ENCODE assay signal across 28 mouse cellular contexts in the genomic region with DNA sequence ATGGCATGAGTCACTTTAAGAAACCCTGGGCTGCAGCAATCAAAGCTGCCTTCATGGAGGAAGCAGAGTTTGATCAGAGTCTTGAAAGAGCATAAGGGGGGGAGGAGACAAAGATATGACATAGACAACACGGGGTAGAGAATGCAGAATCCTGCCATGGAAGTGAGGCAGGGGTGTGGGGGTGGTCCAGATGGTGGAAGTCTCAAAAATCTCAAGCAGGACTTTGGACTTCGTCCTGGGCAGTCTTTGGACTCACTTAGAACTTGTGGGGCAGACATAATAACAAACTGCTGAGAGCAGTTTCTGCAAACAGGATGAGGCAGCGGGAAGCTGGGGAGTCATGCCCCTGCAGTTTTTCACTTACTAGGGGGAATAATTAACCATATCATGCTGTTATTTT.
DNase-seq lines count a peak whose midpoint lies in the region; ATAC-seq lines count a peak whose summit lies in the region.
"Had no signal": no experiment of that assay in that cellular context is flagged by ENCODE, and none has a peak within 500 bp of the region (broad histone marks: within the 10 kb centered on the region; RNA-seq: fewer than 3 reads in every experiment).

No protein-coding gene starts in this region.

- no peak for ATAC-seq in kidney, embryonic 15.5 days (replicated peaks; ENCODE audit: low FRiP score)
- ATAC-seq: forebrain, embryonic 14.5 days; forebrain, postnatal 0 days; hindbrain, embryonic 16.5 days; Patski had no signal

- no peaks in the 10 kb centered on the region for H3K36me3 ChIP-seq in kidney, embryonic 15.5 days
- H3K36me3 ChIP-seq: embryonic facial prominence, embryonic 12.5 days; embryonic facial prominence, embryonic 15.5 days; G1E; heart, embryonic 12.5 days; heart, embryonic 15.5 days; hindbrain, embryonic 10.5 days; hindbrain, embryonic 13.5 days had no signal

- H3K9me3 ChIP-seq in kidney, embryonic 15.5 days (replicated peaks), result 0 out of 2 replicates have a peak, but pooled peaks cover 3% of the 10 kb centered on the region
- H3K9me3 ChIP-seq: embryonic facial prominence, embryonic 15.5 days; heart, embryonic 15.5 days; hindbrain, embryonic 13.5 days had no signal

- 62% methylated on average over 3 of the region's 3 CpGs for WGBS in kidney, embryonic 15.5 days

- H3K4me2 ChIP-seq in kidney, embryonic 15.5 days, result no peak overlapping the region
- H3K4me2 ChIP-seq: embryonic facial prominence, embryonic 12.5 days; embryonic facial prominence, embryonic 15.5 days; heart, embryonic 12.5 days; heart, embryonic 15.5 days; hindbrain, embryonic 13.5 days had no signal

- H3K27me3 ChIP-seq in kidney, embryonic 15.5 days, result 0 out of 2 replicates have a peak, but pooled peaks cover 9% of the 10 kb centered on the region
- H3K27me3 ChIP-seq: embryonic facial prominence, embryonic 12.5 days; embryonic facial prominence, embryonic 15.5 days; heart, embryonic 15.5 days had no signal

- H3K4me1 ChIP-seq in kidney, embryonic 15.5 days, result no peaks in the 10 kb centered on the region
- H3K4me1 ChIP-seq: embryonic facial prominence, embryonic 15.5 days had no signal

- peak; percentile 17 for DNase-seq in kidney, adult 18-20 months
- peak; percentile 85 for DNase-seq in kidney, adult 9 months
- peak; percentile 19 for DNase-seq in kidney, postnatal 14 days
- DNase-seq in kidney, postnatal 4 days, result peak; percentile 21 to 57
- DNase-seq in heart, adult 11 months, result no peak
- no peak for DNase-seq in frontal cortex, postnatal 36 days (ENCODE audit: low spot score in 2 of 2)
- DNase-seq: adrenal gland, postnatal 10 days; adrenal gland, postnatal 36 days; B cell, adult 2 months; cerebellum, adult 11 months; cerebellum, adult 2 months; cerebellum, adult 9-11 months; cerebellum, postnatal 25 days; forebrain, postnatal 0 days; gastrocnemius, postnatal 25 days; heart, postnatal 10 days; heart, postnatal 36 days had no signal

- no peak overlapping the region for H3K27ac ChIP-seq in kidney, embryonic 15.5 days
- H3K27ac ChIP-seq: embryonic facial prominence, embryonic 12.5 days; embryonic facial prominence, embryonic 15.5 days; heart, embryonic 15.5 days; hindbrain, embryonic 10.5 days; hindbrain, embryonic 13.5 days had no signal

- H3K9ac ChIP-seq in kidney, embryonic 15.5 days, result no peak overlapping the region
- H3K9ac ChIP-seq: embryonic facial prominence, embryonic 12.5 days; embryonic facial prominence, embryonic 15.5 days; forebrain, postnatal 0 days; heart, embryonic 12.5 days; heart, embryonic 15.5 days; hindbrain, embryonic 13.5 days had no signal

- H3K4me3 ChIP-seq in kidney, embryonic 15.5 days (replicated peaks), result no peak overlapping the region
- H3K4me3 ChIP-seq: embryonic facial prominence, embryonic 12.5 days; embryonic facial prominence, embryonic 15.5 days; heart, embryonic 12.5 days; heart, embryonic 15.5 days; hindbrain, embryonic 10.5 days; hindbrain, embryonic 13.5 days had no signal

Comparison
In these comparisons a context has a peak if more than half of its experiments do, and no peak if none do; other contexts are left out.
1. DNase-seq: peak in kidney, adult 18-20 months (single experiment), kidney, adult 9 months (single experiment), kidney, postnatal 14 days (single experiment) and kidney, postnatal 4 days (2 of 2); none in heart, adult 11 months (single experiment) and frontal cortex, postnatal 36 days (0 of 2).